Mouse (Mus musculus): ENCODE measurements around the gene Ecel1. TPM values are rescaled to one million over a fixed set of nuclear protein-coding genes. Genes with fewer than 3 reads are reported as not detected.

The Ecel1 gene
- total RNA-seq, 2 experiments from 2014 or later, result 7.1 to 13.4 TPM

- Histone ChIP-seq H3K4me3 (no peak overlapping the region), H3K27ac (no peak overlapping the region)
- no peak for DNase-seq (ENCODE audit: extremely low spot score in 1 of 2, low spot score in 2 of 2)
- no peak for TF ChIP-seq CTCF (IDR thresholded peaks at IDR 0.05)
- intact Hi-C loops (cut with DNase I), result no loop called here
Measured at GRCm38 (mm10) chr1:87164796-87165184, 8.5 kb upstream of the Ecel1 start.

GRCm38 (mm10) chr1:87164164-87164795 is 8.0 kb upstream of the Ecel1 start:
- TF ChIP-seq CTCF (IDR thresholded peaks at IDR 0.05), result no peak
- intact Hi-C loops (cut with DNase I), result no loop called here
- no peak overlapping the region for H3K4me3 ChIP-seq
- no peak overlapping the region for H3K27ac ChIP-seq
- DNase-seq (ENCODE audit: extremely low spot score in 1 of 2, low spot score in 2 of 2), result no peak

GRCm38 (mm10) chr1:87159396-87159795 is 3.1 kb upstream of the Ecel1 start:
- no peak overlapping the region for H3K4me3 ChIP-seq
- intact Hi-C loops (cut with DNase I), result no loop called here
- no peak for TF ChIP-seq CTCF (IDR thresholded peaks at IDR 0.05)
- H3K27ac ChIP-seq, result no peak overlapping the region
- DNase-seq (ENCODE audit: extremely low spot score in 1 of 2, low spot score in 2 of 2), result no peak

- no peak overlapping the region for H3K27ac ChIP-seq
- DNase-seq (ENCODE audit: extremely low spot score in 1 of 2, low spot score in 2 of 2), result peak in 1 of 2 experiments; percentile 39
- intact Hi-C loops (cut with DNase I), result no loop called here
- no peak for TF ChIP-seq CTCF (IDR thresholded peaks at IDR 0.05)
- H3K4me3 ChIP-seq, result peak overlapping the region; percentile 41
Measured at GRCm38 (mm10) chr1:87155531-87156198, 656 bp downstream of the Ecel1 start.

- H3K27ac ChIP-seq, result no peak overlapping the region
- no peak for DNase-seq (ENCODE audit: extremely low spot score in 1 of 2, low spot score in 2 of 2)
- no peak overlapping the region for H3K4me3 ChIP-seq
- intact Hi-C loops (cut with DNase I), result no loop called here
- TF ChIP-seq CTCF (IDR thresholded peaks at IDR 0.05), result no peak
Measured at GRCm38 (mm10) chr1:87154501-87155120, 1.7 kb downstream of the Ecel1 start.

GRCm38 (mm10) chr1:87153776-87154500 is 2.4 kb downstream of the Ecel1 start:
- DNase-seq (ENCODE audit: extremely low spot score in 1 of 2, low spot score in 2 of 2), result no peak
- Histone ChIP-seq H3K4me3 (no peak overlapping the region), H3K27ac (no peak overlapping the region)
- intact Hi-C loops (cut with DNase I), result no loop called here
- no peak for TF ChIP-seq CTCF (IDR thresholded peaks at IDR 0.05)

GRCm38 (mm10) chr1:87151286-87151685 is 5.0 kb downstream of the Ecel1 start:
- TF ChIP-seq CTCF (IDR thresholded peaks at IDR 0.05), result no peak
- intact Hi-C loops (cut with DNase I), result no loop called here
- Histone ChIP-seq H3K27ac (no peak overlapping the region), H3K4me3 (no peak overlapping the region)
- DNase-seq (ENCODE audit: extremely low spot score in 1 of 2, low spot score in 2 of 2), result no peak

GRCm38 (mm10) chr1:87149422-87149821 is 6.9 kb downstream of the Ecel1 start:
- no peak for DNase-seq (ENCODE audit: extremely low spot score in 1 of 2, low spot score in 2 of 2)
- intact Hi-C loops (cut with DNase I), result no loop called here
- Histone ChIP-seq H3K4me3 (no peak overlapping the region), H3K27ac (no peak overlapping the region)
- TF ChIP-seq CTCF (IDR thresholded peaks at IDR 0.05), result no peak

- Histone ChIP-seq H3K27ac (no peak overlapping the region), H3K4me3 (no peak overlapping the region)
- DNase-seq (ENCODE audit: extremely low spot score in 1 of 2, low spot score in 2 of 2), result no peak
- no peak for TF ChIP-seq CTCF (IDR thresholded peaks at IDR 0.05)
- intact Hi-C loops (cut with DNase I), result no loop called here
Measured at GRCm38 (mm10) chr1:87143141-87143540, 13.2 kb downstream of the Ecel1 start.

GRCm38 (mm10) chr1:87142456-87142855 is 13.9 kb downstream of the Ecel1 start:
- no peak for DNase-seq (ENCODE audit: extremely low spot score in 1 of 2, low spot score in 2 of 2)
- intact Hi-C loops (cut with DNase I), result no loop called here
- Histone ChIP-seq H3K4me3 (no peak overlapping the region), H3K27ac (no peak overlapping the region)
- no peak for TF ChIP-seq CTCF (IDR thresholded peaks at IDR 0.05)

- H3K4me3 ChIP-seq, result no peak overlapping the region
- H3K27ac ChIP-seq, result no peak overlapping the region
- DNase-seq (ENCODE audit: extremely low spot score in 1 of 2, low spot score in 2 of 2), result no peak
- intact Hi-C loops (cut with DNase I), result no loop called here
- no peak for TF ChIP-seq CTCF (IDR thresholded peaks at IDR 0.05)
Measured at GRCm38 (mm10) chr1:87141550-87141949, 14.8 kb downstream of the Ecel1 start.

- H3K27ac ChIP-seq, result no peak overlapping the region
- H3K4me3 ChIP-seq, result no peak overlapping the region
- TF ChIP-seq CTCF (IDR thresholded peaks at IDR 0.05), result no peak
- intact Hi-C loops (cut with DNase I), result no loop called here
- DNase-seq (ENCODE audit: extremely low spot score in 1 of 2, low spot score in 2 of 2), result no peak
Measured at GRCm38 (mm10) chr1:87131803-87132202, 24.5 kb downstream of the Ecel1 start.
